Mouse (Mus musculus) kidney, postnatal 14 days (tissue): ENCODE data around the gene Fam13a.
A peak's percentile ranks its signal among the peaks of the same experiment; 100 is the strongest.

Experiments used
- DNase-seq: peaks from one replicate; pipeline ENCODE4 v3.0.0; 2022; ENCODE audit warnings: mixed read lengths

The Fam13a gene

GRCm38 (mm10) chr6:58998528-58998927 lies 25.8 kb downstream of the Fam13a start:
- DNase-seq = peak; percentile 34

- peak; percentile 52 for DNase-seq
Measured at GRCm38 (mm10) chr6:58989149-58989548, 35.2 kb downstream of the Fam13a start.

- no peak for DNase-seq
Measured at GRCm38 (mm10) chr6:58988706-58989105, 35.6 kb downstream of the Fam13a start.

GRCm38 (mm10) chr6:58987166-58987565 lies 37.2 kb downstream of the Fam13a start:
- DNase-seq = peak; percentile 10

- no peak for DNase-seq
Measured at GRCm38 (mm10) chr6:58985186-58985585, 39.2 kb downstream of the Fam13a start.

- no peak for DNase-seq
Measured at GRCm38 (mm10) chr6:58975249-58975648, 49.1 kb downstream of the Fam13a start.

- no peak for DNase-seq
Measured at GRCm38 (mm10) chr6:58974428-58974827, 49.9 kb downstream of the Fam13a start.

- no peak for DNase-seq
Measured at GRCm38 (mm10) chr6:58972873-58973272, 51.5 kb downstream of the Fam13a start.

GRCm38 (mm10) chr6:58968272-58968671 lies 56.1 kb downstream of the Fam13a start:
- DNase-seq = peak; percentile 60

GRCm38 (mm10) chr6:58965071-58965831 lies 59.1 kb downstream of the Fam13a start:
- no peak for DNase-seq

GRCm38 (mm10) chr6:58964565-58964964 lies 59.8 kb downstream of the Fam13a start:
- DNase-seq = no peak

GRCm38 (mm10) chr6:58964091-58964490 lies 60.3 kb downstream of the Fam13a start:
- DNase-seq = no peak

- DNase-seq = no peak
Measured at GRCm38 (mm10) chr6:58962691-58963090, 61.7 kb downstream of the Fam13a start.

- no peak for DNase-seq
Measured at GRCm38 (mm10) chr6:58960523-58960922, 63.8 kb downstream of the Fam13a start.

- DNase-seq = peak; percentile 65
Measured at GRCm38 (mm10) chr6:58951128-58951992, 73.0 kb downstream of the Fam13a start.

- peak; percentile 27 for DNase-seq
Measured at GRCm38 (mm10) chr6:58950410-58950809, 73.9 kb downstream of the Fam13a start.

GRCm38 (mm10) chr6:58946840-58947239 lies 77.5 kb downstream of the Fam13a start:
- DNase-seq = no peak

GRCm38 (mm10) chr6:58946246-58946645 lies 78.1 kb downstream of the Fam13a start:
- no peak for DNase-seq

GRCm38 (mm10) chr6:58943958-58944357 lies 80.4 kb downstream of the Fam13a start:
- DNase-seq = no peak

GRCm38 (mm10) chr6:58942276-58942675 lies 82.1 kb downstream of the Fam13a start:
- no peak for DNase-seq

- DNase-seq = no peak
Measured at GRCm38 (mm10) chr6:58937726-58938125, 86.6 kb downstream of the Fam13a start.

GRCm38 (mm10) chr6:58934144-58934543 lies 90.2 kb downstream of the Fam13a start:
- no peak for DNase-seq

GRCm38 (mm10) chr6:58933189-58933913 lies 91.0 kb downstream of the Fam13a start:
- DNase-seq = no peak
